Mouse (Mus musculus) stomach, adult 2 months (tissue): ENCODE data around the gene Scrg1. TPM values are rescaled to one million over a fixed set of nuclear protein-coding genes. Genes with fewer than 3 reads are reported as not detected.

ENCODE experiments used
- polyA plus RNA-seq: library from polyadenylated mRNA; depleted of rRNA; stranded (reverse); fragments of >200 nt; gene quantifications from 2 replicates; pipeline ENCODE4 v1.2.3, GENCODE M21; 2012; rRNA removed

The Scrg1 gene
- polyA plus RNA-seq = not detected in 2 replicates

DNA sequence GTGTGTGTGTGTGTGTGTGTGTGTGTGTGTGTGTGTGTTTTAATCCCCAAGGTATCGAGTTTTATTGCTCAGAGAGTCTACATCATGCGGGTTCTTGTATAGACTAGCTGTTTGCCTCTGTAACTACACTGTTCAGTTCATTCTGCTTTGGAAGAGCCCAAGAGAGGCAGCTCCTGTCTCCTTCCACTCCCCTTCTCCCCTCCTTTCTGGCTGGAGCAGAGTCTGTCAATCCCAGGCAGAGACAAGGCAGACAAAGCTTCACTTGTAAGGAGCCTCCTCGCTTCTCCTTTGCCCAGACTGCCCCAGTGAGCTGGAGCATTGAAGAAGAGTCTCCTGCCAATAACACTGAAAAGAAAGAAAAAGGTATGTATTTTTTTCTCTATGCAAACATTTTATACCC lies at the start of gene Scrg1:
Gene Scrg1 (plus strand): TSS at position 159 of the 400 bp plus-strand sequence.

GRCm38 (mm10) chr8:57487441-57488155 lies 31.9 kb downstream of the Scrg1 start, which contains the start of gene Sap30:
Gene Sap30 (minus strand): TSS chr8:57487860.

GRCm38 (mm10) chr8:57511316-57512118 lies 55.8 kb downstream of the Scrg1 start, which contains the start of gene Hmgb2:
Gene Hmgb2 (plus strand): TSS chr8:57511907.

Other genes with a start within 250 kb of the Scrg1 start
- gene Hand2, start 134.9 kb upstream of the Scrg1 start, polyA plus RNA-seq = 18.2 and 31.9 TPM in 2 replicates
- 4.9 and 11.9 TPM in 2 replicates for gene Sap30, start 31.9 kb downstream of the Scrg1 start, polyA plus RNA-seq
- gene Hmgb2, start 56.0 kb downstream of the Scrg1 start, polyA plus RNA-seq = 2.3 and 3.0 TPM in 2 replicates
- 2.5 and 2.9 TPM in 2 replicates for gene Galnt7, start 197.1 kb downstream of the Scrg1 start, polyA plus RNA-seq